Comparison of ENCODE assay signal across 9 mouse cellular contexts in genomic region chr1:185285171-185285570, GRCm38 (mm10). TPM values are rescaled to one million over a fixed set of nuclear protein-coding genes. Genes with fewer than 3 reads are reported as not detected.
DNase-seq lines count a peak whose midpoint lies in the region; ATAC-seq and TF ChIP-seq lines count a peak whose summit lies in the region.
"Had no signal": no experiment of that assay in that cellular context is flagged by ENCODE, and none has a peak within 500 bp of the region (broad histone marks: within the 10 kb centered on the region; RNA-seq: fewer than 3 reads in every experiment).

No protein-coding gene starts in this region.

- no peaks in the 10 kb centered on the region for H3K4me1 ChIP-seq in kidney, adult 2 months (ENCODE audit: control insufficient read depth, insufficient read depth, low read length)
- H3K4me1 ChIP-seq in kidney, embryonic 14.5 days (ENCODE audit: control insufficient read depth, insufficient read depth, low read length): no peaks in the 10 kb centered on the region
- peaks cover 7% of the 10 kb centered on the region for H3K4me1 ChIP-seq in neural tube, embryonic 15.5 days

- DNase-seq in kidney, adult 2 months: peak; percentile 74
- peak; percentile 10 for DNase-seq in NIH3T3 (ENCODE audit: low read depth)
- peak; percentile 37 for DNase-seq in cerebellum, adult 8-10 months
- DNase-seq in heart, postnatal 10 days: peak; percentile 66 to 71
- DNase-seq in spleen, postnatal 14 days (ENCODE audit: low spot score in 2 of 2): no peak

- no peak overlapping the region for H3K4me3 ChIP-seq in kidney, adult 2 months (ENCODE audit: insufficient read depth, low read depth, low read length)
- H3K4me3 ChIP-seq in kidney, embryonic 14.5 days (ENCODE audit: low read length): no peak overlapping the region
- no peak overlapping the region for H3K4me3 ChIP-seq in neural tube, embryonic 15.5 days (replicated peaks)

- intact Hi-C loops in heart, postnatal 10 days (cut with DNase I): no loop called here

- H3K4me2 ChIP-seq in kidney, embryonic 14.5 days (replicated peaks; ENCODE audit: low read depth, low read length): no peak overlapping the region
- no peak overlapping the region for H3K4me2 ChIP-seq in neural tube, embryonic 15.5 days

- H3K36me3 ChIP-seq in kidney, adult 2 months (ENCODE audit: control insufficient read depth, insufficient read depth, low read length): no peaks in the 10 kb centered on the region; the same call in 1 of the 2 replicates
- peaks cover 73% of the 10 kb centered on the region for H3K36me3 ChIP-seq in kidney, embryonic 14.5 days (ENCODE audit: control insufficient read depth, insufficient read depth, low read length)
- peaks cover 73% of the 10 kb centered on the region for H3K36me3 ChIP-seq in neural tube, embryonic 15.5 days

- no peak for TF ChIP-seq CTCF in kidney, adult 2 months (conservative IDR thresholded peaks at IDR 0.05; ENCODE audit: insufficient read depth, insufficient read length, low read depth, low read length)

- no peak overlapping the region for H3K27ac ChIP-seq in kidney, adult 2 months (ENCODE audit: insufficient read depth, low read depth, low read length)
- no peak overlapping the region for H3K27ac ChIP-seq in kidney, embryonic 14.5 days (ENCODE audit: low read depth, low read length)
- H3K27ac ChIP-seq in neural tube, embryonic 15.5 days (replicated peaks): no peak overlapping the region; the same call in 1 of the 2 replicates
- H3K27ac ChIP-seq: macrophage had no signal

- ATAC-seq in kidney, embryonic 14.5 days (ENCODE audit: low FRiP score, low TSS enrichment): no peak
- peak; percentile 63; the same call in 1 of the 2 replicates for ATAC-seq in neural tube, embryonic 15.5 days (ENCODE audit: low FRiP score)
- ATAC-seq in CD4-positive, CD25-positive, alpha-beta regulatory T cell, adult 4 months: no peak

- no peaks in the 10 kb centered on the region for H3K27me3 ChIP-seq in kidney, adult 2 months (replicated peaks; ENCODE audit: control insufficient read depth, insufficient read depth, low read length)
- H3K27me3 ChIP-seq in kidney, embryonic 14.5 days (ENCODE audit: control insufficient read depth, insufficient read depth, low read length): no peaks in the 10 kb centered on the region
- H3K27me3 ChIP-seq in neural tube, embryonic 15.5 days (replicated peaks): no peaks in the 10 kb centered on the region

- no peaks in the 10 kb centered on the region for H3K9me3 ChIP-seq in kidney, embryonic 14.5 days (ENCODE audit: control insufficient read depth, low read length)
- H3K9me3 ChIP-seq in neural tube, embryonic 15.5 days (replicated peaks): no peaks in the 10 kb centered on the region

- TF ChIP-seq POLR2A in kidney, adult 2 months (IDR thresholded peaks at IDR 0.05; ENCODE audit: low read depth, low read length): no peak

- 73% methylated on average over 4 of the region's 4 CpGs for WGBS in kidney, adult 2 months
- WGBS in kidney, embryonic 14.5 days: 94% methylated on average over 4 of the region's 4 CpGs
- WGBS in neural tube, embryonic 15.5 days: 71% methylated on average over 4 of the region's 4 CpGs

- H3K9ac ChIP-seq in kidney, embryonic 14.5 days (ENCODE audit: low read depth, low read length): no peak overlapping the region
- no peak overlapping the region for H3K9ac ChIP-seq in neural tube, embryonic 15.5 days (replicated peaks)

RNA-seq across cellular contexts. Expression of gene Iars2, which starts 44.0 kb away (rescaled TPM):
- 37.7 and 40.9 TPM in 2 replicates for polyA plus RNA-seq in kidney, adult 2 months (2012; rRNA removed)
- polyA plus RNA-seq in kidney, embryonic 14.5 days (2014; fragmentation: Nextera tagmentation; extraction: Ambion mirVana): 17.0 and 35.4 TPM in 2 replicates
- 10 to 100 TPM; 72.1 to 72.3 TPM for total RNA-seq in heart, postnatal 10 days (2021)
- 18.5 and 19.7 TPM in 2 replicates for polyA plus RNA-seq in neural tube, embryonic 15.5 days (2015; fragmentation: Nextera tagmentation; extraction: Ambion mirVana)
- polyA plus RNA-seq in CD4-positive, CD25-positive, alpha-beta regulatory T cell, adult 4 months (2017; shearing (Covaris generic)): 10 to 100 TPM in 1 of 2 experiments, 1 to 10 TPM in 1; 5.3 to 11.6 TPM

RNA-seq across cellular contexts. Expression of gene Bpnt1, which starts 46.8 kb away (rescaled TPM):
- 404 and 464 TPM in 2 replicates for polyA plus RNA-seq in kidney, adult 2 months (2012; rRNA removed)
- polyA plus RNA-seq in kidney, embryonic 14.5 days (2014; fragmentation: Nextera tagmentation; extraction: Ambion mirVana): 18.2 and 31.6 TPM in 2 replicates
- total RNA-seq in heart, postnatal 10 days (2021): 10 to 100 TPM; 30.6 to 32.6 TPM
- 68.6 and 70.4 TPM in 2 replicates for polyA plus RNA-seq in neural tube, embryonic 15.5 days (2015; fragmentation: Nextera tagmentation; extraction: Ambion mirVana)
- polyA plus RNA-seq in CD4-positive, CD25-positive, alpha-beta regulatory T cell, adult 4 months (2017; shearing (Covaris generic)): 10 to 100 TPM; 15.4 to 18.1 TPM

Comparison
In these comparisons a context has a peak if more than half of its experiments do, and no peak if none do; other contexts are left out.
1. DNase-seq: peak in kidney, adult 2 months (single experiment), NIH3T3 (single experiment), cerebellum, adult 8-10 months (single experiment) and heart, postnatal 10 days (2 of 2); none in spleen, postnatal 14 days (0 of 2).